Mouse (Mus musculus) embryonic facial prominence, embryonic 14.5 days (tissue): ENCODE measurements at regions not wholly inside any gene's neighbourhood (a gene's known extent, or its start where the extent isn't known, plus 50 kb on each side); places are given as distances from the start of the nearest gene placed in this dataset.

ENCODE experiments used
- ATAC-seq: fragments of 200-750 bp; cut with Nextera tagmentation; 2 replicates; pipeline ENCODE4 v1.8.0; 2017; ENCODE audit warnings: low read depth, moderate number of reproducible peaks, moderate TSS enrichment
- DNase-seq: peaks from one replicate; pipeline ENCODE4 v3.0.0-alpha.2; 2015; ENCODE audit warnings: low spot score
- H3K27ac ChIP-seq: fragments of 300-500 bp; sonication (generic); replicated peaks from 2 replicates; pipeline ENCODE4 v1.5.1; 2014; ENCODE audit warnings: low read depth, mild to moderate bottlenecking, low read length, moderate library complexity
- H3K27me3 ChIP-seq: fragments of 300-500 bp; sonication (generic); replicated peaks from 2 replicates; pipeline ENCODE4 v1.6.1; 2014; ENCODE audit warnings: low read length; ENCODE audit not compliant: control insufficient read depth, insufficient read depth
- H3K36me3 ChIP-seq: fragments of 300-500 bp; sonication (generic); 2 replicates; pipeline ENCODE4 v1.6.1; 2014; ENCODE audit warnings: low read length, mixed read lengths; ENCODE audit not compliant: control insufficient read depth, insufficient read depth
- H3K4me1 ChIP-seq: fragments of 300-500 bp; sonication (generic); 2 replicates; pipeline ENCODE4 v1.6.1; 2014; ENCODE audit warnings: antibody characterized with exemption, low read length; ENCODE audit not compliant: control insufficient read depth, insufficient read depth
- H3K4me2 ChIP-seq: fragments of 300-500 bp; sonication (generic); 2 replicates; pipeline ENCODE4 v1.6.1; 2014; ENCODE audit warnings: low read depth, mild to moderate bottlenecking, low read length, moderate library complexity, mixed read lengths
- H3K4me3 ChIP-seq: fragments of 300-500 bp; sonication (generic); 2 replicates; pipeline ENCODE4 v1.5.1; 2014; ENCODE audit warnings: low read depth, mild to moderate bottlenecking, low read length
- H3K9ac ChIP-seq: fragments of 300-500 bp; sonication (generic); 2 replicates; pipeline ENCODE4 v1.6.1; 2014; ENCODE audit warnings: low read depth, mild to moderate bottlenecking, low read length, moderate library complexity, mixed read lengths
- H3K9me3 ChIP-seq: fragments of 300-500 bp; sonication (generic); 2 replicates; pipeline ENCODE4 v1.6.1; 2016; ENCODE audit warnings: low read length; ENCODE audit not compliant: control insufficient read depth
- WGBS: fragments of 180-500 bp; shearing (Covaris S2); extraction: QIAGEN DNeasy Blood & Tissue Kit; methylation state at CpG from one replicate; pipeline ENCODE4 v1.1.7; 2014; 5-methylcytosine and 5-hydroxymethylcytosine counted together

- Histone ChIP-seq H3K4me2 (no peak overlapping the region), H3K27me3 (no peaks in the 10 kb centered on the region), H3K4me3 (no peak overlapping the region), H3K36me3 (no peaks in the 10 kb centered on the region), H3K4me1 (peaks cover 11% of the 10 kb centered on the region; the same call in 1 of the 2 replicates), H3K27ac (no peak overlapping the region), H3K9me3 (no peaks in the 10 kb centered on the region), H3K9ac (no peak overlapping the region)
- no peak for ATAC-seq
- 69% methylated on average over 7 of the region's 8 CpGs for WGBS
- no peak for DNase-seq
Measured at GRCm38 (mm10) chr13:37495272-37495932, 150.4 kb downstream of the Ly86 start.

GRCm38 (mm10) chr13:37497986-37498385 lies 153.0 kb downstream of the Ly86 start:
- Histone ChIP-seq H3K9me3 (no peaks in the 10 kb centered on the region), H3K27ac (no peak overlapping the region), H3K27me3 (no peaks in the 10 kb centered on the region), H3K36me3 (no peaks in the 10 kb centered on the region), H3K4me3 (no peak overlapping the region), H3K4me2 (no peak overlapping the region), H3K4me1 (no peaks in the 10 kb centered on the region), H3K9ac (no peak overlapping the region)
- 53% methylated on average over 3 of the region's 3 CpGs for WGBS
- peak; percentile 81; the same call in 1 of the 2 replicates for ATAC-seq
- DNase-seq: peak; percentile 30

GRCm38 (mm10) chr13:37500668-37501286 lies 155.8 kb downstream of the Ly86 start:
- no peak overlapping the region for H3K4me3 ChIP-seq
- H3K27me3 ChIP-seq: no peaks in the 10 kb centered on the region
- no peak overlapping the region for H3K4me2 ChIP-seq
- DNase-seq (no peak), ATAC-seq (no peak)
- no peak overlapping the region for H3K9ac ChIP-seq
- no peak overlapping the region for H3K27ac ChIP-seq
- peaks cover 8% of the 10 kb centered on the region; the same call in 1 of the 2 replicates for H3K4me1 ChIP-seq
- 57% methylated on average over 4 of the region's 4 CpGs for WGBS
- no peaks in the 10 kb centered on the region for H3K36me3 ChIP-seq
- no peaks in the 10 kb centered on the region for H3K9me3 ChIP-seq

DNA sequence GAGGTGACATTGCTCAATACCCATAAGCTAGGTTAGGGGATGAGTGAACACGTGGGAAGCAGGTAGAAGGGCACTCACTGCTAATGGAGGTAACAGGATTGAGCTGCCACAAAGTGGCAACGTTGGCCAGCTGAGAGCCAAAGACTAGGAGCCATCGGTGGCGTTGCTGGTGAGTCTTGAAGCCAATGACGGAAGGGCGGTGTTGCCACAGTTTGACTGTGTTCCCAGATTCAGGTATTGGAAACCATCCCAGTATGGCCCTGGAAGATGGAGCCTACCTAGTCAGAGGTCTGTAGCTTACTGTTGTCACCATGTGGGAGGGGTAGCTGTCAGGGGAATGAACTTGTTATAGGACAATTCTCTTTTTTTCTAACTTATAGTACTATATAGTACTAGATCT lies 158.4 kb downstream of the Ly86 start:
- Histone ChIP-seq H3K27me3 (no peaks in the 10 kb centered on the region), H3K36me3 (no peaks in the 10 kb centered on the region), H3K27ac (no peak overlapping the region), H3K4me1 (peaks cover 15% of the 10 kb centered on the region), H3K4me3 (no peak overlapping the region), H3K4me2 (no peak overlapping the region), H3K9me3 (no peaks in the 10 kb centered on the region), H3K9ac (no peak overlapping the region)
- 88% methylated on average over 6 of the region's 6 CpGs for WGBS
- no peak for DNase-seq
- ATAC-seq: no peak

DNA sequence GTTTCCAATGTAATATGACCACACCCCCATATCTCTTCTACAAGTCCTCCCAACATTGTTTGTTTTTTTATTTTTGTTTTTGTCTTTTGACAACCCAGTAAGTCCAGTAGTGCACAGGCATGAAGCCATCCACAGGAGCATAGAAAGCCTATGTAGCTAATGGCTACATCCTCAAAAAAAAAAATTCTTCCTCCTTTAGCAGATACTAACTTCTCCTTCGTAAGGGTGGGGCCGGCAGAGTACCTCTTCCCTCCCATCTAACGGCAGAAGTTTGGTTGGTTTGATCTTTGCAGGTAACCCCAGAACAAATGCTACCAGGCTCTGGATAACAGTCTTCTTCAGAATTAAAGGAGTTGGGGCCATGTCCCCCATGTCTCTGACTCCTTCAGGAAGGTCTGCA lies 158.9 kb downstream of the Ly86 start:
- Histone ChIP-seq H3K4me1 (peaks cover 20% of the 10 kb centered on the region), H3K4me3 (no peak overlapping the region), H3K36me3 (no peaks in the 10 kb centered on the region), H3K9ac (no peak overlapping the region), H3K4me2 (no peak overlapping the region), H3K27me3 (no peaks in the 10 kb centered on the region), H3K9me3 (no peaks in the 10 kb centered on the region), H3K27ac (no peak overlapping the region)
- no peak for DNase-seq
- ATAC-seq: no peak
- WGBS: 81% methylated on average over 3 of the region's 3 CpGs

GRCm38 (mm10) chr13:37504373-37504772 lies 159.4 kb downstream of the Ly86 start:
- WGBS: 61% methylated on average over 10 of the region's 10 CpGs
- peaks cover 24% of the 10 kb centered on the region for H3K4me1 ChIP-seq
- no peak overlapping the region for H3K4me3 ChIP-seq
- no peaks in the 10 kb centered on the region for H3K36me3 ChIP-seq
- H3K27me3 ChIP-seq: no peaks in the 10 kb centered on the region
- H3K9ac ChIP-seq: no peak overlapping the region
- no peaks in the 10 kb centered on the region for H3K9me3 ChIP-seq
- ATAC-seq (no peak; the same call in 1 of the 2 replicates), DNase-seq (peak; percentile 77)
- no peak overlapping the region for H3K27ac ChIP-seq
- H3K4me2 ChIP-seq: no peak overlapping the region

DNA sequence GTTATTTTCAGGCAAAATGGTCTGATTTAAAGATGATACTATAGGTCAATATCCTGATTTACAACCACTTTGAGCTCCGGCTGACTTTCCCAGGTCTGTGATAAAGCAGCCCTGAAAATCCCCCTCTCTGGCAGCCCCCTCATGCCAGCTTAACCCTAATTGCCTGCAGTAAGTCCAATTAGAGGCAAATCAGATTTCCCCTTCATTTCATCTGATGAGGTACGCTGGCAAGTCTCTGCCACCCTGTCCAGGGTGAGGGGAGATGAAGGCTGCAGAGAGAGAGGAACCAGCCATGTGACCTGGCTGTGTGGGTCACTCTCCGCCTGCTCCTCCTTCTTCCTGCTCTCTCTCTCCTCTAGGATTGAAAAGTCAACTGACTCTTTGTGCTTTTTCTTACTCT lies 160.6 kb downstream of the Ly86 start:
- Histone ChIP-seq H3K27me3 (no peaks in the 10 kb centered on the region), H3K4me2 (no peak overlapping the region), H3K4me1 (peaks cover 29% of the 10 kb centered on the region), H3K9me3 (no peaks in the 10 kb centered on the region), H3K27ac (peak overlapping the region; percentile 40), H3K36me3 (no peaks in the 10 kb centered on the region), H3K4me3 (no peak overlapping the region), H3K9ac (no peak overlapping the region)
- WGBS: 67% methylated on average over 3 of the region's 3 CpGs
- ATAC-seq (no peak), DNase-seq (no peak)

DNA sequence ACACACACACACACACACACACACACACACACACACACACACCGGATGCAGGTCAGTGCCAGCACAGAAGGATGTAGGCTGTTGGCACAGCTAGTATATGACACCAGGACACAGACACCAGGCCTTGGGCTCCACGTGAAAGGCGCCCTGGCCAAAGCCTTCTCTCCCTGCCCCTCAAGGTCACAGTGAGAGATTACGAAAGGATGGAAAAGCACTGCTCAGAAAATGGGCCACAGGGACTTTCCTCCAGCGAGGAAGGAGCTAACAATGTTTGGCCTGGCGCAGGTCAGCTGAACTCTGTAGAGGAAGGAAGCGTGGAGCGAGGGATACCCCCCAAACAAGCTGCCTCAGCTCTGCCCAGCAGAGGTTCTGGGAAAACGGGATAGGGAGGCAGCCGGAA lies 161.0 kb downstream of the Ly86 start:
- Histone ChIP-seq H3K4me3 (no peak overlapping the region), H3K9ac (no peak overlapping the region), H3K4me1 (peaks cover 29% of the 10 kb centered on the region), H3K9me3 (no peaks in the 10 kb centered on the region), H3K27ac (peak overlapping the region; percentile 40; the same call in 1 of the 2 replicates), H3K4me2 (no peak overlapping the region), H3K36me3 (no peaks in the 10 kb centered on the region), H3K27me3 (no peaks in the 10 kb centered on the region)
- no peak for DNase-seq
- 63% methylated on average over 10 of the region's 10 CpGs for WGBS
- ATAC-seq: no peak

- no peaks in the 10 kb centered on the region for H3K9me3 ChIP-seq
- no peaks in the 10 kb centered on the region for H3K36me3 ChIP-seq
- WGBS: 79% methylated on average over 8 of the region's 8 CpGs
- ATAC-seq (no peak), DNase-seq (no peak)
- H3K9ac ChIP-seq: no peak overlapping the region
- H3K4me3 ChIP-seq: no peak overlapping the region
- H3K4me2 ChIP-seq: no peak overlapping the region
- no peaks in the 10 kb centered on the region for H3K27me3 ChIP-seq
- H3K4me1 ChIP-seq: peaks cover 29% of the 10 kb centered on the region
- 0 out of 2 replicates have a peak overlapping the region, but pooled peaks have one; percentile 40 for H3K27ac ChIP-seq
Measured at GRCm38 (mm10) chr13:37506701-37507100, 161.7 kb downstream of the Ly86 start.
